Mouse (Mus musculus): ENCODE data around the gene Lhpp. TPM values are rescaled to one million over a fixed set of nuclear protein-coding genes. Genes with fewer than 3 reads are reported as not detected.

The Lhpp gene
- polyA plus RNA-seq, 1 experiment from 2014 or later = 17.4 TPM

GRCm38 (mm10) chr7:132585695-132586491, 24.5 kb upstream of the Lhpp start:
- no peak for DNase-seq (ENCODE audit: low spot score)
- 47% methylated on average over 3 of the region's 3 CpGs for WGBS
- Histone ChIP-seq H3K4me3 (no peak overlapping the region), H3K4me1 (0 out of 2 replicates have a peak, but pooled peaks cover 4% of the 10 kb centered on the region), H3K27ac (no peak overlapping the region), H3K36me3 (no peaks in the 10 kb centered on the region), H3K27me3 (ENCODE audit: insufficient read depth, poor library complexity, severe bottlenecking) (no peaks in the 10 kb centered on the region), H3K9me3 (no peaks in the 10 kb centered on the region)

- Histone ChIP-seq H3K9me3 (no peaks in the 10 kb centered on the region), H3K27ac (no peak overlapping the region), H3K4me1 (0 out of 2 replicates have a peak, but pooled peaks cover 4% of the 10 kb centered on the region), H3K36me3 (no peaks in the 10 kb centered on the region), H3K4me3 (no peak overlapping the region), H3K27me3 (ENCODE audit: insufficient read depth, poor library complexity, severe bottlenecking) (no peaks in the 10 kb centered on the region)
- no peak for DNase-seq (ENCODE audit: low spot score)
- WGBS = 59% methylated on average over 5 of the region's 5 CpGs
Measured at GRCm38 (mm10) chr7:132587167-132587566, 23.3 kb upstream of the Lhpp start.

DNA sequence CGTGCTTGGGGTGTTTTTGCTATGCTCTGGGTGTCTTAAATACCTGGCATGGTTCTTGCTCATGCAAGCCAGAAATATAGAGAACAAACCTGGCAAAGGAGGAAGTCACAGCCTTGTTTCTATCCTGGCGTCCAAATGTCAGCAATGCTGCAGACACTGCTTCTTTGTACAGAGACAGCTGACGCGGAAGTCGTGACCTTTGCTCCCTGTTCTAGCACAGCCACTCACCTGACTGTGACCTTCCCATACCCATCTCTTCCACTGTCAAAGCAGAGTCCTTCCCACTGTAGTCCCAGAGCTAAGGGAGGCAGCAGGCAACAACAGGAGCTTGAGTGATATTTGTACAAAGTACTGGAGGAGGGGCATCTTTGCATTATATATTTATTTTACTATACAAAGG, 20.8 kb upstream of the Lhpp start:
- 54% methylated on average over 5 of the region's 5 CpGs for WGBS
- Histone ChIP-seq H3K27ac (no peak overlapping the region), H3K9me3 (no peaks in the 10 kb centered on the region), H3K4me3 (no peak overlapping the region), H3K4me1 (0 out of 2 replicates have a peak, but pooled peaks cover 4% of the 10 kb centered on the region), H3K27me3 (ENCODE audit: insufficient read depth, poor library complexity, severe bottlenecking) (peaks cover 11% of the 10 kb centered on the region), H3K36me3 (no peaks in the 10 kb centered on the region)
- DNase-seq (ENCODE audit: low spot score) = no peak

DNA sequence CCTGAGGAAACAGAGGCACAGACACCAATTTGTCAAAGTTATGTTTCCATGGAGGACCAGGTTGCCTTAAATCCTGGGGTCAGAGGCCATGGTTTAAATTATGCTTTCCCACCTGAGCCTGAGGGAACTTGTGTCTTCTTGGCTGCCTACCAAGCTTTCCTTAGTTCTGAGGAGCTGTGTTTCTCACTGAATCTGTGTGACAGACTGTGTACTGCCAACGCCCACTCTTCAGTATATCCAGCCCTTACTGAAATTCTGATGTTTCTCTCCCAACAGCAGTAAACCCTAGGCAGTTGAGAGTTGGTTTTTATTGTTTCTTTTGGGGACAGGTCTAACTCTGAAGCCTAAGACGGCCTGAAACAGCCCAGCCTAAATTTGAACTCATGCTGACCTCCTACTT, 16.7 kb upstream of the Lhpp start:
- H3K4me3 ChIP-seq = no peak overlapping the region
- H3K36me3 ChIP-seq = no peaks in the 10 kb centered on the region
- H3K9me3 ChIP-seq = no peaks in the 10 kb centered on the region
- H3K27me3 ChIP-seq (ENCODE audit: insufficient read depth, poor library complexity, severe bottlenecking) = peaks cover 52% of the 10 kb centered on the region
- peaks cover 21% of the 10 kb centered on the region for H3K4me1 ChIP-seq
- 76% methylated on average over 2 of the region's 2 CpGs for WGBS
- no peak overlapping the region for H3K27ac ChIP-seq
- DNase-seq (ENCODE audit: low spot score) = no peak

GRCm38 (mm10) chr7:132594325-132594724, 16.1 kb upstream of the Lhpp start:
- Histone ChIP-seq H3K4me1 (peaks cover 26% of the 10 kb centered on the region), H3K27me3 (ENCODE audit: insufficient read depth, poor library complexity, severe bottlenecking) (peaks cover 58% of the 10 kb centered on the region), H3K36me3 (no peaks in the 10 kb centered on the region), H3K27ac (no peak overlapping the region), H3K9me3 (no peaks in the 10 kb centered on the region), H3K4me3 (no peak overlapping the region)
- 83% methylated on average over 2 of the region's 2 CpGs for WGBS
- DNase-seq (ENCODE audit: low spot score) = no peak

GRCm38 (mm10) chr7:132595787-132596186, 14.7 kb upstream of the Lhpp start:
- Histone ChIP-seq H3K4me3 (no peak overlapping the region), H3K27me3 (ENCODE audit: insufficient read depth, poor library complexity, severe bottlenecking) (peaks cover 72% of the 10 kb centered on the region), H3K27ac (no peak overlapping the region), H3K4me1 (peaks cover 34% of the 10 kb centered on the region), H3K36me3 (no peaks in the 10 kb centered on the region), H3K9me3 (no peaks in the 10 kb centered on the region)
- no peak for DNase-seq (ENCODE audit: low spot score)
- 62% methylated on average over 3 of the region's 3 CpGs for WGBS

DNA sequence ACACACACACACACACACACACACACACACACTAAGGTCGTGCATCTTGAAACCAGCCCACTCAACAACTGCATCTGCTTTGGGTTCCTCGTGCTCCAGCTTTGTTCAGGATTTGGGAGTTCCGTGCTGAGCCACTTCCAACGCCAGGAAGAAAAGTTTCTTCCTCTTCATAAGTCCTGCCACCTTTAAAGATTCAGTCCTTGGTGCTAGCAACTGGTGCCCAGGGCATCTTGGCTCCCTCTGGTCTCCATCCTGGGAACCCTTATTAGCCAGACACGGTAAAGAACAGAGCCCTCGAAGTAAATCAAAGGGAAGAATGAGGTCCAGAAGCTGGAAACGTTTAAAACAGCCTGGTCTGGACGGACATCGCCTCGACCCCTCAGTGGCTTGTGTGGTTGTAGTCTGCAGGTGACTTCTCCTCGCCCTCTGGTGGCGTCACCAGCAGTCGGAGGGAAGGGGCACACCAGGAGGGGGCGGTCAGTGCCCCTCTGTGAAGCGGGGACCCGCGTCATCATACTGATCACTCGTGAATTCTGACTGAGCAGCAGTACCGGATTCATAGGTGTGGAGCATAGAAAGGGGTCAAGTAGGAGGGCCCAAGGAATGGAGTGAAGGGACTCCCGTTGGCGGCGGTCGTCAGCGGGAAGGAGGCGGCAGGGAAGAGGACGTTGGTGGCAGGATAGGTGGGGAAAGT, 13.7 kb upstream of the Lhpp start:
- H3K4me1 ChIP-seq = peaks cover 34% of the 10 kb centered on the region
- H3K27me3 ChIP-seq (ENCODE audit: insufficient read depth, poor library complexity, severe bottlenecking) = peaks cover 82% of the 10 kb centered on the region
- H3K27ac ChIP-seq = no peak overlapping the region
- H3K9me3 ChIP-seq = no peaks in the 10 kb centered on the region
- H3K4me3 ChIP-seq = peak overlapping the region; percentile 64
- H3K36me3 ChIP-seq = no peaks in the 10 kb centered on the region
- DNase-seq (ENCODE audit: low spot score) = no peak
- 5% methylated on average over 26 of the region's 26 CpGs for WGBS

- H3K27ac ChIP-seq = peak overlapping the region; percentile 47; the same call in 1 of the 2 replicates
- WGBS = under 1% methylated on average over 60 of the region's 60 CpGs
- peaks cover 89% of the 10 kb centered on the region for H3K27me3 ChIP-seq (ENCODE audit: insufficient read depth, poor library complexity, severe bottlenecking)
- peak overlapping the region; percentile 64 for H3K4me3 ChIP-seq
- no peak for DNase-seq (ENCODE audit: low spot score)
- no peaks in the 10 kb centered on the region for H3K36me3 ChIP-seq
- H3K4me1 ChIP-seq = peaks cover 34% of the 10 kb centered on the region
- H3K9me3 ChIP-seq = no peaks in the 10 kb centered on the region
Measured at GRCm38 (mm10) chr7:132597251-132598041, 13.0 kb upstream of the Lhpp start.

DNA sequence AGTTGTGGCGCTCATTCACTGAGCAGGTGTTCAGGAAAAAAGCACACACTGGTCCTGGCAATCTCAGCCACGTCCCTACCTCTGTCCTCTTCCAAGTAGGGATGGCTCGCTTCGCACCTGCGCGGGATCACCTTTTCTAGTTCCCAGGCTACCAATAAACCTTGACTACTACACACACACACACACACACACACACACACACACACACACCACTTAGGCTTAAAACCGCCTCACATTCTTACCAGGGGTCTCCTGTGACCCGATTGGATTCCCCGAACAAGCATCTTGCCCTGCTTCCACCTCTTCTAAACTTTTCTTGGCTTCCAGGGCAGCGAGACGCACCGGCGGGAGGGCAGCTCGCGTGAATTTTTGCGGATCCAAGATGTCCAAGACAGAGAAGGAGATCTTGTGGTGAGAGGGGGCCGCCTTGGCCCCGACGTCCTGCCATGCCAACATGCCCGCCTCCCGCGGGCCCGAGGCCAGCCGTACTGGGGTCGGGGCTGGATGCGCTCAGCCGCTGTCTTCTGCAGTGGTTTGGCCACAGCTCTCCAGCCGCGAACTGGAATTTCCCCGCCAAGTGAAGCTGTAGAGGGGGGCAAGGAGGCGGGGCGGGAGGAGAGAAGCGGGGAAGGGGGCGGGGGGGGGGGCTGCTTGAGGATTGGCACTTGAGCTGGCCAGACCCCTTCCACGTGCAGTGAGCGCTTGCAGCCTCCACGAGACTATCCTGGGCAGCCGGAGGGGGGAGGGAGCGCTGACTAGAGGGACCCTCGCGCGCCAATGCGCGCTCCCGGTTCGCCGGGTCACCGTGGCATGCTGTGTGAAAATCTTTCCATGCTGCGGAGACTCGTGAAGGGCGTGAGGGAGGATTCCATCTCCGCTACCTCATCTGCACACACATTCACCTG, 11.1 kb upstream of the Lhpp start, which contains the start of gene Nkx1-2:
TSS of gene Nkx1-2 (minus strand) at position 567 of the 905 bp plus-strand sequence.
- under 1% methylated on average over 50 of the region's 52 CpGs for WGBS
- H3K9me3 ChIP-seq = no peaks in the 10 kb centered on the region
- no peak for DNase-seq (ENCODE audit: low spot score)
- H3K4me1 ChIP-seq = peaks cover 34% of the 10 kb centered on the region
- no peak within 1 kb of the TSS for H3K27ac ChIP-seq
- H3K27me3 ChIP-seq (ENCODE audit: insufficient read depth, poor library complexity, severe bottlenecking) = peaks cover 98% of the 10 kb centered on the region
- peak within 1 kb of the TSS; percentile 64 for H3K4me3 ChIP-seq
- no peaks in the 10 kb centered on the region for H3K36me3 ChIP-seq

DNA sequence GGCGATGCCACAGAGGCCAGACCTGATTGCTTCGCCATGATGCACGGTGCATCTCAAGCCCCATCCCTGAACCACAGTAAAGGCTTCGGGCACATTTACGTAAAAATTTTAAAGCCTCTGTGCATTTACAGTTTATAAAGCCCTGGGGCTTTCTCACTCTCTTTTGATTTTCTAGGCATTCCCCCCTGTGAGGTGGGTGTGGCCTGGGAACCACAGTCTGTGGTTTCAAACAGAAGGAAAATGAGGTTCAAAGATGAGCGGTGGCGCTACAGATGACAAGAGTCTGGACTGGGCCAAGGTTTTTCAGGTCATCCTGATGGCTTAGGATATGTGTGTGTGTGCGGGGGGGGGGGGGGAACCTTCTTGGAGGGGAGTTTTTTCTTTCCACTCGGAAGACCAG, 10.4 kb upstream of the Lhpp start:
- H3K27ac ChIP-seq = no peak overlapping the region
- H3K9me3 ChIP-seq = no peaks in the 10 kb centered on the region
- 2% methylated on average over 9 of the region's 9 CpGs for WGBS
- H3K4me1 ChIP-seq = peaks cover 34% of the 10 kb centered on the region
- DNase-seq (ENCODE audit: low spot score) = no peak
- H3K27me3 ChIP-seq (ENCODE audit: insufficient read depth, poor library complexity, severe bottlenecking) = peaks cover 91% of the 10 kb centered on the region
- H3K36me3 ChIP-seq = no peaks in the 10 kb centered on the region
- H3K4me3 ChIP-seq = peak overlapping the region; percentile 58

DNA sequence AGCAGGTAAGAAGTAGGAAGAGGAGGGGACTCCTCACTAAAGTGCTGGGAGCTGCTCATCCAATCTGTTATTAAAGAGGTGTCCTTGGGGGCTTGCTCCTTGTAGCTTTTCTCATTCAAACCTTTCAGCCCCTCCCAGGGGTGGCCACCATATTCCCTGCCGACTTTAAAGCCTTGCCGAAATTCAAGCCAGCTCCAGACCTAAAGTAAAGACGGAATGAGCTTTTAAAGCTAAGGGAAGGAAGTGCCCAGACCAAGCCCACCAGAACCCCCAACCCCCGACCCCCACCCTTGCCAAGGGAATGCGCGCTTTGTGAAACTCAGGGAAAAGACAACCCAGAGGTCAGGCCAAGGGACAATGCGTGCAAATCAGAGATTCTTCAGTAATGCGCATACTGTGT, 9.5 kb upstream of the Lhpp start:
- Histone ChIP-seq H3K27ac (no peak overlapping the region), H3K27me3 (ENCODE audit: insufficient read depth, poor library complexity, severe bottlenecking) (peaks cover 82% of the 10 kb centered on the region), H3K9me3 (no peaks in the 10 kb centered on the region), H3K4me3 (no peak overlapping the region), H3K4me1 (peaks cover 34% of the 10 kb centered on the region), H3K36me3 (no peaks in the 10 kb centered on the region)
- 8% methylated on average over 8 of the region's 8 CpGs for WGBS
- no peak for DNase-seq (ENCODE audit: low spot score)

- Histone ChIP-seq H3K4me3 (no peak overlapping the region), H3K4me1 (peaks cover 4% of the 10 kb centered on the region), H3K27me3 (ENCODE audit: insufficient read depth, poor library complexity, severe bottlenecking) (peaks cover 63% of the 10 kb centered on the region), H3K27ac (no peak overlapping the region), H3K36me3 (no peaks in the 10 kb centered on the region), H3K9me3 (no peaks in the 10 kb centered on the region)
- 82% methylated on average over 4 of the region's 4 CpGs for WGBS
- DNase-seq (ENCODE audit: low spot score) = no peak
Measured at GRCm38 (mm10) chr7:132604720-132605119, 5.7 kb upstream of the Lhpp start.
